Mouse (Mus musculus) kidney, embryonic 16.5 days (tissue): Measurements from ENCODE around the gene Plekhg2. TPM values are rescaled to one million over a fixed set of nuclear protein-coding genes. Genes with fewer than 3 reads are reported as not detected.

ENCODE experiments used
- ATAC-seq: fragments of 200-750 bp; cut with Nextera tagmentation; 2 replicates; pipeline ENCODE4 v1.8.0; 2017; ENCODE audit warnings: moderate TSS enrichment; ENCODE audit not compliant: low FRiP score, low TSS enrichment
- H3K27ac ChIP-seq: fragments of 300-500 bp; sonication (generic); 2 replicates; pipeline ENCODE4 v1.5.1; 2014; ENCODE audit warnings: low read length
- H3K27me3 ChIP-seq: fragments of 300-500 bp; sonication (generic); 2 replicates; pipeline ENCODE4 v1.6.1; 2014; ENCODE audit warnings: low read length, control low read depth, mixed read lengths; ENCODE audit not compliant: insufficient read depth
- H3K36me3 ChIP-seq: fragments of 300-500 bp; sonication (generic); 2 replicates; pipeline ENCODE4 v1.6.1; 2014; ENCODE audit warnings: low read length, control low read depth, mixed read lengths; ENCODE audit not compliant: insufficient read depth
- H3K4me1 ChIP-seq: fragments of 300-500 bp; sonication (generic); 2 replicates; pipeline ENCODE4 v1.6.1; 2014; ENCODE audit warnings: low read length, control low read depth, mixed read lengths; ENCODE audit not compliant: insufficient read depth
- H3K4me2 ChIP-seq: fragments of 300-500 bp; sonication (generic); replicated peaks from 2 replicates; pipeline ENCODE4 v1.6.1; 2014; ENCODE audit warnings: low read depth, low read length
- H3K4me3 ChIP-seq: fragments of 300-500 bp; sonication (generic); 2 replicates; pipeline ENCODE4 v1.5.1; 2014; ENCODE audit warnings: mild to moderate bottlenecking, low read length
- H3K9ac ChIP-seq: fragments of 300-500 bp; sonication (generic); replicated peaks from 2 replicates; pipeline ENCODE4 v1.6.1; 2014; ENCODE audit warnings: low read length
- H3K9me3 ChIP-seq: fragments of 300-500 bp; sonication (generic); 2 replicates; pipeline ENCODE4 v1.6.1; 2016; ENCODE audit warnings: low read length, control low read depth
- WGBS: fragments of 180-500 bp; shearing (Covaris S2); extraction: QIAGEN DNeasy Blood & Tissue Kit; methylation state at CpG from one replicate; pipeline ENCODE4 v1.1.7; 2014; 5-methylcytosine and 5-hydroxymethylcytosine counted together
- polyA plus RNA-seq: library from polyadenylated mRNA; unstranded; fragments of >200 nt; fragmentation: Nextera tagmentation; extraction: Ambion mirVana; gene quantifications from 2 replicates; pipeline ENCODE4 v1.2.1, GENCODE M21; 2015

Gene Plekhg2
- polyA plus RNA-seq, 1 experiment from 2014 or later: 69.1 TPM

DNA sequence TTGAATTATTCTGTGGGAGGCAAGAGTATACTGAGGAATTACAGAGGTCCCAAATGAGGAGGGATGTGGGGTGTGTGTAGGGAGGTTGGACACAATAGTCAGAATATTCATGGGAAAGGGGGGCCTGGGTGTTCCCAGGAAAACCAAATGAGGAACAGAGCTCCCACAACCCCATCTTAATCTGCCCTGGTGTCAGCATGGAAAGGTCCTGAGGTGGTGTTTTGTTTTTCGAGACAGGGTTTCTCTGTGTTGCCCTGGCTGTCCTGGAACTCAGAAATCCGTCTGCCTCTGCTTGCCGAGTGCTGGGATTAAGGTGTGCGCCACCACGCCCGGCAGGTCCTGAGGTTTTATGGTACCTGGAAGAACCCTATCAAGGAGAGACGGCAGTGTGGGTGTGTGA lies 14.0 kb downstream of the Plekhg2 start:
- Histone ChIP-seq H3K9me3 (no peaks in the 10 kb centered on the region), H3K36me3 (peaks cover 52% of the 10 kb centered on the region), H3K9ac (no peak overlapping the region), H3K4me1 (peaks cover 19% of the 10 kb centered on the region), H3K27ac (peak overlapping the region; percentile 27; the same call in 1 of the 2 replicates), H3K27me3 (no peaks in the 10 kb centered on the region), H3K4me2 (no peak overlapping the region), H3K4me3 (no peak overlapping the region)
- no peak for ATAC-seq
- WGBS: 66% methylated on average over 7 of the region's 7 CpGs

DNA sequence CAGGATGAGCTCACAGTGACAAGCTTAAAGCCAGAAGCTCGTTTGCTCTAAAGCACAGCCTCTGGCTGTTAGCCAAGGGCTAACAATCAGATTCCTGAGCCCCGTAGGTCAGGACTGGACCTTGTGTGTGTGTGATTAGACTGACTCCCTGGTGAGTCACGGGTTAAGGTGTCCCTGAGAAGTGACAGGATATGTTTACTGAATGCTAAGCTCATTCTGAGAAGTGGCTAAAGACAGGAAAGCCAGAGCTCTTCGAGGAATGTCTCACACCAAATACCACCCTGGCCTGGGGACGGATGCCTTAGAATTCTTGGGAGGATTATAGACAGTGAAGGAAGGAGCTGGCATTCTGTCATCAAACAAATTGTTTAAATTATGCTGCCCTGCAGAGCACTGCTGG lies 14.4 kb downstream of the Plekhg2 start:
- ATAC-seq: no peak
- Histone ChIP-seq H3K4me2 (no peak overlapping the region; the same call in 1 of the 2 replicates), H3K4me1 (peaks cover 19% of the 10 kb centered on the region), H3K36me3 (peaks cover 56% of the 10 kb centered on the region), H3K4me3 (no peak overlapping the region), H3K27me3 (no peaks in the 10 kb centered on the region), H3K9me3 (no peaks in the 10 kb centered on the region), H3K9ac (0 out of 2 replicates have a peak overlapping the region, but pooled peaks have one; percentile 15), H3K27ac (peak overlapping the region; percentile 80)
- 14% methylated on average over 5 of the region's 5 CpGs for WGBS

DNA sequence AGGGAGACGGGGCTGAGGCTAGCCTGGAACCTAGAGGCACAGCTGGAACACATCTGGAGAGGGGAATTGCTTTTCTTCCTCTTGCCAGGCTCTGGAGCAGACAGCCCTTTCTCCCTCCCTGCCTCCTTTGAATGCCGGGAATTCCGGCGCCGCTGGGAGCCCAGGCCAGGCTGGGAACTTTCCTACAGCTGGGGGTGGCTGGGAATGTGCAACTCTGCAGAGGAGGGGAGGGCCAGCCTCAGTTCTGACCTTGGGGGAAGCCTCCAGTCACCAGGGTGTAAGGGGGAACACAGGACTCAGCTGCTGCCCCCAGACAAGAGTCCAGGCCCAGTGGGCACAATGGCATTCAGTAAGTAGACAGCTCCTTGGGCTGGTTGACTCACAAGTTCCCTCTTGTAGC lies 15.4 kb downstream of the Plekhg2 start:
- H3K27ac ChIP-seq: peak overlapping the region; percentile 80
- H3K36me3 ChIP-seq: peaks cover 58% of the 10 kb centered on the region
- peaks cover 20% of the 10 kb centered on the region for H3K4me1 ChIP-seq
- H3K27me3 ChIP-seq: no peaks in the 10 kb centered on the region
- no peak overlapping the region for H3K4me3 ChIP-seq
- 0 out of 2 replicates have a peak overlapping the region, but pooled peaks have one; percentile 18 for H3K9ac ChIP-seq
- no peak overlapping the region for H3K4me2 ChIP-seq
- WGBS: 5% methylated on average over 5 of the region's 5 CpGs
- no peaks in the 10 kb centered on the region for H3K9me3 ChIP-seq
- peak; percentile 68 for ATAC-seq

DNA sequence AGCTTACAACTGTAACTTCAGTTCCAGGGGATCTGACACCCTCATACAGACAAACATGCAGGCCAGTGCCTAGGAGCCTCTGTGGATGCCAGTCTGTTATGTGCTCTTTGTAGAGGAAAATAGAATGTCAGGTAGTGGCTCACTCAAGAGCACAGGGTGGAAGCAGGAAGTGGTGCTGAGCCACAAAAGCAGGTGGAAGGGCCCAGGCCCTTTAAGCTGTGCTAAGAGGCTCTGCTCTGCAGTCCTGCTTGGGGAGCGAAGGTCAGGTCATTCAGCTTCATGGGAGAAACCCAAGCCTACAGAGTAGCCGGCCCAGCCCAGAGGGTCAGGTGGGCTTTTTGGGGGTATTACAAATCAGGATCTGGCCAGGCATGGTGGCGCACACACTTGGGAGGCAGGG lies 17.2 kb downstream of the Plekhg2 start:
- Histone ChIP-seq H3K36me3 (peaks cover 44% of the 10 kb centered on the region), H3K4me3 (no peak overlapping the region), H3K27ac (no peak overlapping the region), H3K9ac (no peak overlapping the region), H3K4me1 (peaks cover 29% of the 10 kb centered on the region), H3K9me3 (no peaks in the 10 kb centered on the region), H3K27me3 (no peaks in the 10 kb centered on the region), H3K4me2 (no peak overlapping the region)
- WGBS: 81% methylated on average over 3 of the region's 3 CpGs
- no peak for ATAC-seq

DNA sequence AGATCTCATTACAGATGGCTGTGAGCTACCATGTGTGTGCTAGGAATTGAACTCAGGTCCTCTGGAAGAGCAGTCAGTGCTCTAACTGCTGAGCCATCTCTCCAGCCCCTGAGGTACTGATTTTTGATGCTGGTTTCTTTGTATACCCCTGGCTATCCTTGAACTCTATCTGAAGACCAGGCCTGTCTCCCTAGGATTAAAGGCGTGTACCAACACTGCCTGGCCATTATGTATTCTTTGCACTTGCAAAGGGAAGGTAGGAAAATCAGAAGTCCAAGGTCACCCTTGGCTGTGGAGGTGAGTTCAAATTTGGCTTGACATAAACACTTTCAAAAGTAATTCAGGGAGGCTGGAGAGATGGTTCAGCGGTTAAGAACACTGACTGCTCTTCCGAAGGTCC lies 17.8 kb downstream of the Plekhg2 start:
- ATAC-seq: no peak
- Histone ChIP-seq H3K4me3 (no peak overlapping the region), H3K36me3 (peaks cover 37% of the 10 kb centered on the region), H3K9me3 (no peaks in the 10 kb centered on the region), H3K27ac (no peak overlapping the region), H3K9ac (no peak overlapping the region), H3K4me2 (no peak overlapping the region), H3K4me1 (peaks cover 33% of the 10 kb centered on the region), H3K27me3 (no peaks in the 10 kb centered on the region)
- 77% methylated on average over 3 of the region's 3 CpGs for WGBS

DNA sequence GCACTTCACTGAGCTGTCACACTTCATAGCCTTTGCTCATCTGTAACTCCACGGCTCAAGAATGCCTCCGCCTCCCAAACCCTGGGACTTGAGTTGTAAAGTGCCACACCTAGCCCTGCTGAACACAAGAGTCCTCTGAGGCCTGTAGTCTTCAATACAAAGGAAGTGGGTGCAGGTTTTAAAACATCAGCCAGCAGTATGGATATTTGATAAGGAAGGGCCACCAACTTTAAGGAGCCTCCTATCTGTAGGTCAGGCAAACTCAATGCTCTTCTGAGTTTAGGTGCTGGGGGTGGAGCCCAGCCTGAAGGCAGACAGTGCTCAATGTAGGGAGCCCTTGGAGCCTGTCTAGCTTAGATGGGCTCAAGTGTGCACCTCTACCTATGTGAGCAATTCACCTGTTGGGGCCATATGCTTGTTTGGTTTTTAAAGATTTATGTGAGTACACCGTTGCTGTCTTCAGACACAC lies 18.3 kb downstream of the Plekhg2 start:
- 71% methylated on average over 3 of the region's 3 CpGs for WGBS
- peaks cover 35% of the 10 kb centered on the region for H3K36me3 ChIP-seq
- H3K4me2 ChIP-seq: no peak overlapping the region
- H3K4me1 ChIP-seq: peaks cover 34% of the 10 kb centered on the region
- H3K9me3 ChIP-seq: no peaks in the 10 kb centered on the region
- H3K27me3 ChIP-seq: no peaks in the 10 kb centered on the region
- H3K27ac ChIP-seq: no peak overlapping the region
- H3K9ac ChIP-seq: no peak overlapping the region
- H3K4me3 ChIP-seq: no peak overlapping the region
- no peak for ATAC-seq

DNA sequence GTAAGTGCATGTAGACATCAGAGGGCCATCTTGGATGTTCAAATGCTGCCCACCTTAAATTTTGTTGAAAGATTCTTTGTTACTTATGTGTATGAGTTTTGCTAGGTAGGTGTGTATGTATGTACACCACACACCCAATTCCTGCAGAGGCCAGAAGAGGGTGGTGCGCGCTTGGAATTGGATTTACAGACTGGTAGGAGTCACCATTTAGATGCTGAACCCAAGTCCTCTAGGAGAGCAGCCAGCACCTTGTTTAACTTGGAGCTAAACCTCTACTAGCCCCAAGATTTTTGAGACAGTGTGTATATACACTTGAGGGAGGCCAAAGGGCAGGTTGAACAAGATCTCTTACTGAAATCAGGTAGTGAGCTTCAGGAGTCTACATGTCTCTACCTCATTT lies 19.1 kb downstream of the Plekhg2 start:
- Histone ChIP-seq H3K9me3 (no peaks in the 10 kb centered on the region), H3K36me3 (peaks cover 30% of the 10 kb centered on the region), H3K4me3 (no peak overlapping the region), H3K27me3 (no peaks in the 10 kb centered on the region), H3K4me2 (no peak overlapping the region), H3K9ac (no peak overlapping the region), H3K27ac (no peak overlapping the region), H3K4me1 (peaks cover 26% of the 10 kb centered on the region)
- WGBS: 81% methylated on average over 2 of the region's 2 CpGs
- no peak for ATAC-seq

DNA sequence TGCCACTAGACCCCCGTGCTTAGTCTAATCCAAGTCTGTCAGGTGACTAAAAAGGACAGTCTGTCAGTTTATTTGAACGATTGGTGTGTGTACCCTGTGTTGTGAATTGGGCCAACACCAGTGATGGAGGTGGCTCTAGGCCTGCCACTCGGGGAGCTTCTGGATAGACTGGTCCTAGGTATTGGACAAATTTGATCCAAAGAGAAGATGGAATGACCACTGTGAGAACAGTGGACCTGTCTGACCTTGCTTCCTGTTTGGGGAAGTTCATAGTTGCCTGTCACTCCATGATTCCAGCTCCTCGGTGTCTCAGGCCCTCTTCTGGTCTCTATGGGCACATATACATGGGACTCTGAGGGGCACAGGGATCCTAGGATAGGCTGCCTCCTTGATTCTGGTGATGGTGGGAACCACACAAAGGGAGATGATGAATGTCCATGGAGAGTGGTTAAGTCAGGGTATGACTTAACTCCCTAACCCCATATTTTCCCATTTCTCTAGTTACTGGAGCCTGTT lies 20.7 kb downstream of the Plekhg2 start:
- H3K36me3 ChIP-seq: peaks cover 30% of the 10 kb centered on the region
- H3K27ac ChIP-seq: no peak overlapping the region
- H3K9ac ChIP-seq: peak overlapping the region; percentile 99
- 36% methylated on average over 4 of the region's 4 CpGs for WGBS
- no peak for ATAC-seq
- H3K4me1 ChIP-seq: peaks cover 15% of the 10 kb centered on the region
- peak overlapping the region; percentile 90 for H3K4me2 ChIP-seq
- H3K4me3 ChIP-seq: peak overlapping the region; percentile 98
- H3K27me3 ChIP-seq: no peaks in the 10 kb centered on the region
- no peaks in the 10 kb centered on the region for H3K9me3 ChIP-seq

DNA sequence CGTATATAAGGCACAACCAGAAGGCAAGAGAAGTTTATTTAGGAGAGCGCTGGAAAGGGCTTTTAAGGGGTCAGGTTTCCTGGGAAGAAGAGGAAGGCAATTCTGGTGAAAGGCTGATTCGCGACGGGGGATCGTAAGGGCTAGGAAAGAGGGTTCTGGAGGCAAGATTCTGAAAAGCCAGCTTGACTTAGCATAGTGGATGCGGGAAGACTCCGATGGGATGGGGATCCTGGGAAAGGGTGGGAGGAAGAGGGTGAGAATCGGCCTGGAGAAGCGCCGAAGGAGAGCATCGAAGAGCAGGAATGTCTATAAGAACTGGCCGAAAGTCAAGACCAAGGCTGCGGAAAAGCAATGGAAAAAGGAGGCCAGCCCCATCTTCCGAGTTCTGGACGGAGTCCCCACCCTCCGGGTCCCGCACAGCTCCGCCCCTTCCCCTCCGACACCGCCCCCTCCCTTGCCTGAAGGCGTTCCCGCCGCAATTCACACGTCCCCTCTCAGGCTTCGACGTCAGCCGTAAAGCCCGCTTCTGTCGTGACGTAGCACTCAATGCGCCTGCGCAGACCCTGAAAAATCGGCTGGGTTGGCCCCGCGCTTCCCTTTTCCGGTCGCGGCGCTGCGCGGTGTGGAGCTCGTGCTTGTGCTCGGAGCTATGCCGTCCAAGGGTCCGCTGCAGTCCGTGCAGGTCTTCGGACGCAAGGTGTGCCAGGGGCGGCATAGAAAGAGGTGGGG lies 22.1 kb downstream of the Plekhg2 start, which contains the start of gene Rps16:
Rps16 (plus strand) TSS at position 498 of the 729 bp plus-strand sequence.
- no peaks in the 10 kb centered on the region for H3K9me3 ChIP-seq
- peak within 1 kb of the TSS; percentile 90 for H3K4me2 ChIP-seq
- peak within 1 kb of the TSS; percentile 98 for H3K4me3 ChIP-seq
- under 1% methylated on average over 50 of the region's 50 CpGs for WGBS
- H3K27me3 ChIP-seq: no peaks in the 10 kb centered on the region
- peaks cover 30% of the 10 kb centered on the region for H3K36me3 ChIP-seq
- peak within 1 kb of the TSS; percentile 99 for H3K9ac ChIP-seq
- peak within 1 kb of the TSS; percentile 96 for H3K27ac ChIP-seq
- H3K4me1 ChIP-seq: peaks cover 15% of the 10 kb centered on the region
- peak; percentile 93 for ATAC-seq

DNA sequence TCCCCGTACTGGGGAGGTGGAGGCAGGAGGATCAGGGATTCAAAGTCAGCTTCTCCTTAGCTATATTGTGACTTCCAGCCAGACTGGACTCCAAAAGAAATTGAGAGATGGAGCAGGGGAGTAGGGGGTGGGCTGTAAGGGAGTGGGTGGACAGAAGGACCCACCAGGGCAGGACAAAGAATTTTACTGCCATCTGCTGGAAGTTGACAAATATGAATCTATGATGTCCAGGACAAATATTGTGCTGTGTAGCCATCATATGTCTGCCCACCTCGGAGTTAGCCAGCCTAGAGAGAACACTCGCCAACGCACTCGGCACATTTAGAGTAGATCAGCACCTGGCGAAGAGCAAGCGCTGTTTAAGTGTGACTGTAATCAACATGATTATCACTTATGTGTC lies 23.8 kb downstream of the Plekhg2 start:
- Histone ChIP-seq H3K36me3 (peaks cover 18% of the 10 kb centered on the region), H3K4me2 (no peak overlapping the region), H3K4me3 (no peak overlapping the region), H3K9ac (0 out of 2 replicates have a peak overlapping the region, but pooled peaks have one; percentile 9), H3K27ac (no peak overlapping the region), H3K27me3 (no peaks in the 10 kb centered on the region), H3K4me1 (peaks cover 15% of the 10 kb centered on the region), H3K9me3 (no peaks in the 10 kb centered on the region)
- WGBS: 83% methylated on average over 7 of the region's 7 CpGs
- no peak for ATAC-seq
